Mouse (Mus musculus): ENCODE results near the gene Macrod2.

DNA sequence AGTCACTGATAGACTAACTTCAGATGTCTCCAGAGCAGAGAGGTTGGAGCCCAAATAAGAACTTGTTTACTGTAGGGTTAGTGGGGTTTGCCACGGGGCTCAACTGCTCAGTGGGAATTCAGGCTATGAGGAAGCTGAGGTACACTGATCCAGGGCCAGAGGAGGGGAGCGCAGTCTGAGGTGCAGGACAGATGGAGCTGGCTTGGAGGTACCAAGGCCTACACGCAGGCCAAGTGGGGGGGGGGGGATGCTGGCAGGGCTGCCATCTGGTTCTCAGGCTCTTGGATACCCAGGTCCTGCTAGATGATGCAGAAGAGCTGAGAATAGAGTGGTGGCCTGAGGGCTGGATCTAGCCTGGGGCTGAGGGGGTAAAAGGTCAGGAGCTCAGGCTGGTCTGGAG lies 1931.6 kb downstream of the Macrod2 start:
- TF ChIP-seq CTCF (IDR thresholded peaks at IDR 0.05; ENCODE audit: low read depth) (no peak), EP300 (IDR thresholded peaks at IDR 0.05; ENCODE audit: low read depth) (no peak)
